Mouse (Mus musculus) Patski (cell line): ENCODE data around the gene Gm20388. TPM values are rescaled to one million over a fixed set of nuclear protein-coding genes. Genes with fewer than 3 reads are reported as not detected.

Experiments used
- ATAC-seq: fragments of 100-300 bp; one replicate; pipeline ENCODE4 v1.8.0; 2021
- CTCF ChIA-PET: fragments of 350-600 bp; sonication (Branson Sonifier 250); formaldehyde crosslinking; loops from one replicate; lab custom pipeline; 2022; ENCODE audit warnings: inconsistent platforms; lab: Charles Lee
- POLR2A ChIA-PET: fragments of 350-600 bp; sonication (Branson Sonifier 250); formaldehyde crosslinking; loops from one replicate; lab custom pipeline; 2022; ENCODE audit warnings: antibody characterized with exemption, inconsistent platforms; lab: Charles Lee
- DNase-seq: peaks from one replicate; pipeline ENCODE4 v3.0.0-alpha.2; 2011; ENCODE audit warnings: low read depth, low spot score
- H3K27me3 ChIP-seq: fragments of 371-371 bp; one replicate; pipeline ENCODE4 v1.5.1; 2021
- CTCF ChIP-seq: fragments of 100-300 bp; IDR thresholded peaks from one replicate; pipeline ENCODE4 v1.5.1; 2021
- in situ Hi-C: fragments of 300-500 bp; cut with MboI; formaldehyde crosslinking; loops from 3 replicates; pipeline ENCODE4 v1.11.1; 2018; ENCODE audit warnings: low pct_unique_long_range_greater_than_20kb, mixed read lengths
- polyA plus RNA-seq: library from polyadenylated mRNA; unstranded; gene quantifications from one replicate; pipeline ENCODE4 v1.2.3, GENCODE M21; 2021

Gene Gm20388
- polyA plus RNA-seq, 1 experiment from 2014 or later, result 86.7 TPM

GRCm38 (mm10) chr8:121620801-121621516 lies 1710.3 kb downstream of the Gm20388 start:
- ChIA-PET CTCF (interaction anchor here (0.6 to 1.4 kb wide), 5 partner anchors 9 to 18 kb away, joined by 3 to 5 read pairs (median 3); no protein-coding TSS in a partner anchor), POLR2A (interaction anchor here (0.7 to 1.7 kb wide), 4 partner anchors 9 to 30 kb away, joined by 3 to 6 read pairs (median 4); no protein-coding TSS in a partner anchor)
- DNase-seq (no peak), ATAC-seq (no peak)
- TF ChIP-seq CTCF, result no peak
- in situ Hi-C loops, result no loop called here
- H3K27me3 ChIP-seq, result no peaks in the 10 kb centered on the region

DNA sequence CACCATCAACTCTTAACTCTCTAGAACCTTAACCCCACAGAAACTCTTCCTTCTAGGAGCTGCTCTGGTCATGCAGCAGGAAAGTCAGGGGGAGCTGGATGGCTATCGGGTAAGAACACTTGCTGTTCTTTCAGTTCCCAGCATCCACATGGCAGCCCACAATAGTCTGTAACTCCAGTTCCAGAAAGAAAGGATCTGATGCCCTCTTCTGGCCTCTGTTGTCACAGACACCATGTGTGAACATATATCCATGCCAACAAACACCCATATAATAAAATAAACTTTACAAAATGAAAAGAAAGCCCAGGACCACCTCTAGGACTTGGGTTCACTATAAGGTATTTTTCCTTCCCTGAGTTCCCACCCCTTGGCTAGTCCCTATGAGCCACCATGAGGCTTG lies 1711.2 kb downstream of the Gm20388 start:
- H3K27me3 ChIP-seq, result no peaks in the 10 kb centered on the region
- DNase-seq (no peak), ATAC-seq (no peak)
- TF ChIP-seq CTCF, result no peak
- CTCF ChIA-PET, result interaction anchor here (0.6 to 1.4 kb wide), 4 partner anchors 10 to 26 kb away, joined by 3 to 5 read pairs (median 3); no protein-coding TSS in a partner anchor
- in situ Hi-C loops, result no loop called here
- POLR2A ChIA-PET, result interaction anchor here (1.7 kb wide), 2 partner anchors 10 to 29 kb away, joined by 3 to 5 read pairs; no protein-coding TSS in a partner anchor

GRCm38 (mm10) chr8:121623043-121623442 lies 1712.4 kb downstream of the Gm20388 start:
- in situ Hi-C loops, result no loop called here
- no peaks in the 10 kb centered on the region for H3K27me3 ChIP-seq
- ChIA-PET POLR2A (interaction anchor here (0.8 kb wide), 1 partner anchor 15 kb away, joined by 4 read pairs; no protein-coding TSS in a partner anchor), CTCF (interaction anchor here (1.1 kb wide), 1 partner anchor 25 kb away, joined by 3 read pairs; no protein-coding TSS in a partner anchor)
- TF ChIP-seq CTCF, result no peak
- ATAC-seq (no peak), DNase-seq (no peak)

GRCm38 (mm10) chr8:121628681-121629080 lies 1718.0 kb downstream of the Gm20388 start:
- no peak for DNase-seq
- no peaks in the 10 kb centered on the region for H3K27me3 ChIP-seq
- TF ChIP-seq CTCF, result no peak
- CTCF ChIA-PET, result interaction anchor here (1.2 to 3.4 kb wide), 6 partner anchors 8 to 26 kb away, joined by 3 to 21 read pairs (median 4); no protein-coding TSS in a partner anchor
- peak; percentile 37 for ATAC-seq
- POLR2A ChIA-PET, result interaction anchor here (0.6 to 2.2 kb wide), 2 partner anchors 22 to 37 kb away, joined by 3 to 5 read pairs; no protein-coding TSS in a partner anchor
- in situ Hi-C loops, result no loop called here

GRCm38 (mm10) chr8:121631645-121632071 lies 1721.0 kb downstream of the Gm20388 start:
- CTCF ChIA-PET, result interaction anchor here (1.3 to 3.4 kb wide), 2 partner anchors 16 to 22 kb away, joined by 4 to 21 read pairs; no protein-coding TSS in a partner anchor
- POLR2A ChIA-PET, result interaction anchor here (1.0 to 1.8 kb wide), 2 partner anchors 11 to 17 kb away, joined by 3 to 7 read pairs; no protein-coding TSS in a partner anchor
- no peaks in the 10 kb centered on the region for H3K27me3 ChIP-seq
- no peak for TF ChIP-seq CTCF
- DNase-seq (peak; percentile 68), ATAC-seq (peak; percentile 66)
- in situ Hi-C loops, result no loop called here

DNA sequence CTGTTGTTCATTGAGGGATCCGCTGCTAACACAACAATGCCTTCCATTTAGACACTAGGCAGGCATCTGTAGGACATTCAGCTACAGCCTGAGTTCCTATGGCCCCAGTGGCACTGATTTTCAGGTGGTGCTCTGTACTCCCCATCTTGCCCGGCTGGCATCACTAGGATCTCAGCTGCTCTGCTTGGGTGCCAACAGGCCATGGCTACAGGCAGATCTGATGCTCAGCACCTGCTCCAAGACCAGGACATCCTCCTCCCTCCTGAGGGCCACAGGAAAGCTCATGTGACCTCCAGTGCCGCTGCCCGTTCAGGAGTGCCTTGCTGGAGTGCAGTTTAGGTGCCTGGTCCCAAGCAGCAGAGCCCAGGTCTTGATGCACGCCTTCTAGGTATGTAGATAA lies 1721.8 kb downstream of the Gm20388 start:
- TF ChIP-seq CTCF, result no peak
- DNase-seq, result no peak
- ChIA-PET CTCF (no interaction called here), POLR2A (interaction anchor here (1.0 to 1.8 kb wide), 2 partner anchors 10 to 16 kb away, joined by 3 to 7 read pairs; no protein-coding TSS in a partner anchor)
- in situ Hi-C loops, result no loop called here
- H3K27me3 ChIP-seq, result no peaks in the 10 kb centered on the region
- no peak for ATAC-seq

DNA sequence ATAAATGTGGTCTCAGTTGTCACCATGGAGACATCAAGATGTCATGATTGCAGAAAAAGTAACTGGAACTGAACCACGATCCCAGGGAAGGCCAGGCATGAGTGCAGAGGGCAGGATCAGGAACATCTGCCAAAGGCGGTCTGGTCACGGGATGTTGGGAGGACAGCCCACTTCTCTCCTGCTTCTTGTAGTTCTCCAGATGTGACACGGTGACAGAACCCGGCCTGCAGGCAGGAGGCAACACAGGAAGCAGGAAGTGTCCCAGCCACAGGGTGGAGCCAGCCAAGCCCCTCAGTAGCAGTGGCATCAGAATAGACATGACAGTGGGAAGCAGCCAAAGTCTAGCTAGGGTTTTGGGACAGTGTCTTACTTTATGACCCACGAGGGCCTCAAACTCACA lies 1724.9 kb downstream of the Gm20388 start:
- ChIA-PET POLR2A (no interaction called here), CTCF (interaction anchor here (1.8 kb wide), 1 partner anchor 14 kb away, joined by 7 read pairs; no protein-coding TSS in a partner anchor)
- DNase-seq (no peak), ATAC-seq (no peak)
- no peak for TF ChIP-seq CTCF
- no peaks in the 10 kb centered on the region for H3K27me3 ChIP-seq
- in situ Hi-C loops, result no loop called here

DNA sequence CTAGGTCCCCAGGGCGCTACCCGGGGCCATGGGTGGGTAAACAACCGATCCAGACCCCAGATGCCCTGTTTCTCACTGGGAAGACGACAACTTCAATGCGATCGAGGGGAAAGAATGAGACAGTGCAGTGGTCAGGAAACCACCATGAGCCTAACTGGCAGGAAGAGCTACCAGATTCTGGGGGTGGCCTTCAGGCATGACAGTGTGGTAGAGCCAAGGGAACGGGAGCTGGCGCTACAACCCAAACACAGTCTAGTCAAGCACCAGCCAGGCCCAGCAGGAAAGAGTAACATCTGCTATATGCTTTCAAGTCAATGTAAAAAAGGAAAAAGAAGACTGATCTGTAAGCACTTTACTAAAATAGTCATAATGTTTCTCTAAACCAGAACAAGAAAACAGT lies 1725.5 kb downstream of the Gm20388 start:
- no peak for DNase-seq
- no peak for ATAC-seq
- POLR2A ChIA-PET, result interaction anchor here (1.4 kb wide), 1 partner anchor 16 kb away, joined by 3 read pairs; no protein-coding TSS in a partner anchor
- TF ChIP-seq CTCF, result no peak
- no peaks in the 10 kb centered on the region for H3K27me3 ChIP-seq
- in situ Hi-C loops, result no loop called here
- CTCF ChIA-PET, result interaction anchor here (1.1 to 1.8 kb wide), 2 partner anchors 8 to 14 kb away, joined by 3 to 7 read pairs; no protein-coding TSS in a partner anchor

- no peak for ATAC-seq
Measured at GRCm38 (mm10) chr8:121642804-121643203, 1732.2 kb downstream of the Gm20388 start.

GRCm38 (mm10) chr8:121643384-121643783 lies 1732.7 kb downstream of the Gm20388 start:
- TF ChIP-seq CTCF, result no peak
- DNase-seq (no peak), ATAC-seq (no peak)
- ChIA-PET CTCF (no interaction called here), POLR2A (no interaction called here)
- in situ Hi-C loops, result no loop called here
- H3K27me3 ChIP-seq, result no peaks in the 10 kb centered on the region

More at GRCm38 (mm10) chr8:121642804-121643203, 1732.2 kb downstream of the Gm20388 start:
- no peak for DNase-seq
- POLR2A ChIA-PET, result interaction anchor here (1.0 kb wide), 1 partner anchor 11 kb away, joined by 3 read pairs; no protein-coding TSS in a partner anchor
- no peaks in the 10 kb centered on the region for H3K27me3 ChIP-seq
- in situ Hi-C loops, result no loop called here
- CTCF ChIA-PET, result no interaction called here
- no peak for TF ChIP-seq CTCF
